Mouse (Mus musculus) C2C12 (cell line): ENCODE data around the gene Minos1.

Experiments used
- CEBPB ChIP-seq: IDR thresholded peaks from one replicate; pipeline ENCODE4 v1.6.1; 2011; ENCODE audit warnings: low read depth, mild to moderate bottlenecking, control low read depth, moderate library complexity
- CTCF ChIP-seq: IDR thresholded peaks from one replicate; pipeline ENCODE4 v1.5.1; 2011; ENCODE audit not compliant: control insufficient read depth, insufficient read depth, insufficient read length
- FOSL1 ChIP-seq: IDR thresholded peaks from one replicate; pipeline ENCODE4 v1.8.0; 2011; ENCODE audit warnings: mild to moderate bottlenecking, low read length; ENCODE audit not compliant: poor library complexity, insufficient read depth, severe bottlenecking
- MAX ChIP-seq: IDR thresholded peaks from one replicate; pipeline ENCODE4 v1.6.1; 2011; ENCODE audit warnings: mild to moderate bottlenecking, control low read depth
- MYOD1 ChIP-seq: IDR thresholded peaks from one replicate; pipeline ENCODE4 v1.6.1; 2011; ENCODE audit warnings: low read depth; ENCODE audit not compliant: control insufficient read depth, insufficient read length
- MYOG ChIP-seq: IDR thresholded peaks from one replicate; pipeline ENCODE4 v1.6.1; 2011; ENCODE audit not compliant: control insufficient read depth, insufficient read length; ENCODE audit errors: extremely low read depth
- USF1 ChIP-seq: IDR thresholded peaks from one replicate; pipeline ENCODE4 v1.6.1; 2011; ENCODE audit warnings: low read depth, mild to moderate bottlenecking, control low read depth, moderate library complexity

GRCm38 (mm10) chr4:139064831-139065230 is 66.1 kb downstream of the Minos1 start:
- TF ChIP-seq CTCF, result no peak
- TF ChIP-seq CEBPB, result no peak
- no peak for TF ChIP-seq USF1
- no peak for TF ChIP-seq MAX
- no peak for TF ChIP-seq FOSL1
- TF ChIP-seq MYOG, result no peak
- TF ChIP-seq MYOD1, result no peak
